Mouse (Mus musculus): ENCODE data around the gene Zfp658. TPM values are rescaled to one million over a fixed set of nuclear protein-coding genes. Genes with fewer than 3 reads are reported as not detected.

The Zfp658 gene
- 1 to 10 TPM; 1.2 to 1.4 TPM for total RNA-seq (2021)
- long read RNA-seq, experiment 1, partial matches to known transcripts: 0 of 4 reads
- long read RNA-seq, experiment 1, other reads (novel, unspliced or antisense): 1 of 4 reads
- long read RNA-seq, experiment 2, partial matches to known transcripts: 0 of 2 reads
- long read RNA-seq, experiment 2, other reads (novel, unspliced or antisense): 1 of 2 reads

- peak; percentile 80 for DNase-seq
These were observed at the start of gene Zfp658 for GRCm38 (mm10) chr7:43562006-43562633. Gene Zfp658, plus strand, starts transcription at chr7:43562256.

GRCm38 (mm10) chr7:43512519-43512918 lies 49.5 kb upstream of the Zfp658 start:
- no peak for DNase-seq

GRCm38 (mm10) chr7:43515076-43515475 lies 47.0 kb upstream of the Zfp658 start:
- DNase-seq: no peak

- no peak for DNase-seq
These were observed 43.7 kb upstream of the Zfp658 start for GRCm38 (mm10) chr7:43518341-43518740.

GRCm38 (mm10) chr7:43522776-43523175 lies 39.3 kb upstream of the Zfp658 start:
- no peak for DNase-seq

GRCm38 (mm10) chr7:43525313-43525712 lies 36.7 kb upstream of the Zfp658 start:
- no peak for DNase-seq

- no peak for DNase-seq
These were observed 31.8 kb upstream of the Zfp658 start for GRCm38 (mm10) chr7:43530216-43530785.

- DNase-seq: no peak
These were observed 29.0 kb upstream of the Zfp658 start for GRCm38 (mm10) chr7:43532936-43533505.

GRCm38 (mm10) chr7:43538524-43538923 lies 23.5 kb upstream of the Zfp658 start:
- DNase-seq: no peak

- no peak for DNase-seq
These were observed 17.7 kb upstream of the Zfp658 start, which contains the start of gene Cd33 for GRCm38 (mm10) chr7:43544225-43544977. Gene Cd33, minus strand, starts transcription at chr7:43544428.

GRCm38 (mm10) chr7:43545656-43546545 lies 16.2 kb upstream of the Zfp658 start:
- DNase-seq: no peak

- no peak for DNase-seq
These were observed 14.4 kb upstream of the Zfp658 start for GRCm38 (mm10) chr7:43547666-43548065.

- DNase-seq: no peak
These were observed 13.8 kb upstream of the Zfp658 start for GRCm38 (mm10) chr7:43548206-43548605.

GRCm38 (mm10) chr7:43553153-43553552 lies 8.9 kb upstream of the Zfp658 start:
- DNase-seq: no peak

- DNase-seq: peak; percentile 61
These were observed 7.5 kb upstream of the Zfp658 start for GRCm38 (mm10) chr7:43554550-43554949.

- DNase-seq: no peak
These were observed 6.7 kb upstream of the Zfp658 start for GRCm38 (mm10) chr7:43555351-43555750.

GRCm38 (mm10) chr7:43556901-43557300 lies 5.2 kb upstream of the Zfp658 start:
- DNase-seq: no peak

- DNase-seq: no peak
These were observed 605 bp downstream of the Zfp658 start for GRCm38 (mm10) chr7:43562651-43563070.

GRCm38 (mm10) chr7:43563300-43563699 lies 1.2 kb downstream of the Zfp658 start:
- DNase-seq: no peak

GRCm38 (mm10) chr7:43571216-43571615 lies 9.2 kb downstream of the Zfp658 start:
- no peak for DNase-seq

- DNase-seq: peak; percentile 86
These were observed 17.6 kb downstream of the Zfp658 start, which contains the start of gene Zfp719 for GRCm38 (mm10) chr7:43579440-43580171. Gene Zfp719, plus strand, starts transcription at chr7:43579610.

All from gastrocnemius, postnatal 10 days (tissue).